Mouse (Mus musculus): ENCODE data around the gene Smpdl3b. TPM values are rescaled to one million over a fixed set of nuclear protein-coding genes. Genes with fewer than 3 reads are reported as not detected.
"Not testable (repeated sequence)": the region's sequence is repeated elsewhere in the genome, so short reads cannot be mapped to it uniquely, and the experiment has no call there.

The Smpdl3b gene
- polyA plus RNA-seq, 1 experiment: 21.4 TPM

DNA sequence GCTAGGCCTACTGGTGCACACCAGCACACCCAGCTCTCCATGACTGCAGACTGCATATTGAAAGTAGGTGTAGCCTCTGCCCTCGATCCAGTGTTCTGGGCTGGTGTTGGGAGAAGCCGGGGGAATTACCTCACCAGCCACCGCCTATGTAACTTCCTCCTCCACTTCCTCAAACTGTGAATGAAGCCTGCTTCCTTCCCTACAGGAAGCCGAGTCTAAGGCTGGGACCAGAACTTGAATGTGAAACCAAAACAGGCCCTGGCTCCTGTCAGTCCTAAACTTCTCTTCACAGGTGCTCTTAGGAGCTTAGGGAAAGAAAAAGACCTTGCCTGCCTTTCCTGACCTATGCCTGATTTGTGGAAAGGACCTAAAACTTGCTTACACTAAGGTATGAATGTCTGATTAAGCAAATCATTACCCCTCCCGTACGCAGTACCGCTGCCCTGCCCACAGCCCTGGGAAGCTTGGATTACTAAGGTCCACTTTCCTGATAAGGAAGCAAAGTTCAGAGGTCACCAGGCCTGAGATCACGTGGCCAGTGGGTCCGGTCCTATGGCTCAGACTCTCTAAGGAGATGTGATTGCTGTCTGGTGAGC, 9.3 kb downstream of the Smpdl3b start:
- no peak for TF ChIP-seq CEBPB (IDR thresholded peaks at IDR 0.05; ENCODE audit: low read depth)
- peaks cover 2% of the 10 kb centered on the region for H3K79me3 ChIP-seq (ENCODE audit: low read depth)
- no peaks in the 10 kb centered on the region for H3K27me3 ChIP-seq (ENCODE audit: control insufficient read depth, insufficient read depth, insufficient read length)
- H3K36me3 ChIP-seq (ENCODE audit: control insufficient read depth, insufficient read depth): peaks cover 6% of the 10 kb centered on the region
- H3K4me3 ChIP-seq (ENCODE audit: insufficient read depth, poor library complexity, severe bottlenecking): no peak overlapping the region
- no peak overlapping the region for H3ac ChIP-seq (ENCODE audit: control insufficient read depth, insufficient read length, low read depth)
- H3K79me2 ChIP-seq (ENCODE audit: control insufficient read depth, insufficient read depth): no peaks in the 10 kb centered on the region

GRCm38 (mm10) chr4:132746911-132747517, 10.0 kb downstream of the Smpdl3b start:
- H3K36me3 ChIP-seq (ENCODE audit: control insufficient read depth, insufficient read depth): peaks cover 6% of the 10 kb centered on the region
- H3K4me3 ChIP-seq (ENCODE audit: insufficient read depth, poor library complexity, severe bottlenecking): no peak overlapping the region
- H3K79me2 ChIP-seq (ENCODE audit: control insufficient read depth, insufficient read depth): no peaks in the 10 kb centered on the region
- no peaks in the 10 kb centered on the region for H3K27me3 ChIP-seq (ENCODE audit: control insufficient read depth, insufficient read depth, insufficient read length)
- peaks cover 2% of the 10 kb centered on the region for H3K79me3 ChIP-seq (ENCODE audit: low read depth)
- TF ChIP-seq MAX (IDR thresholded peaks at IDR 0.05) (no peak), MYOG (IDR thresholded peaks at IDR 0.05; ENCODE audit: control insufficient read depth, extremely low read depth, insufficient read length) (no peak), MYOD1 (IDR thresholded peaks at IDR 0.05; ENCODE audit: control insufficient read depth, insufficient read length, low read depth) (no peak), USF1 (IDR thresholded peaks at IDR 0.05; ENCODE audit: low read depth) (no peak), CEBPB (IDR thresholded peaks at IDR 0.05; ENCODE audit: low read depth) (no peak), FOSL1 (IDR thresholded peaks at IDR 0.05; ENCODE audit: insufficient read depth, low read length, poor library complexity, severe bottlenecking) (no peak), CTCF (IDR thresholded peaks at IDR 0.05; ENCODE audit: control insufficient read depth, insufficient read depth, insufficient read length) (no peak)
- H3ac ChIP-seq (ENCODE audit: control insufficient read depth, insufficient read length, low read depth): no peak overlapping the region

GRCm38 (mm10) chr4:132743992-132744911, 12.8 kb downstream of the Smpdl3b start:
- Histone ChIP-seq H3K79me2 (ENCODE audit: control insufficient read depth, insufficient read depth) (no peaks in the 10 kb centered on the region), H3K36me3 (ENCODE audit: control insufficient read depth, insufficient read depth) (peaks cover 11% of the 10 kb centered on the region), H3K27me3 (ENCODE audit: control insufficient read depth, insufficient read depth, insufficient read length) (no peaks in the 10 kb centered on the region), H3K79me3 (ENCODE audit: low read depth) (no peaks in the 10 kb centered on the region), H3ac (ENCODE audit: control insufficient read depth, insufficient read length, low read depth) (no peak overlapping the region), H3K4me3 (ENCODE audit: insufficient read depth, poor library complexity, severe bottlenecking) (no peak overlapping the region)
- TF ChIP-seq FOSL1 (IDR thresholded peaks at IDR 0.05; ENCODE audit: insufficient read depth, low read length, poor library complexity, severe bottlenecking) (no peak), USF1 (IDR thresholded peaks at IDR 0.05; ENCODE audit: low read depth) (no peak), MYOG (IDR thresholded peaks at IDR 0.05; ENCODE audit: control insufficient read depth, extremely low read depth, insufficient read length) (no peak), MAX (IDR thresholded peaks at IDR 0.05) (no peak), CEBPB (IDR thresholded peaks at IDR 0.05; ENCODE audit: low read depth) (no peak), CTCF (IDR thresholded peaks at IDR 0.05; ENCODE audit: control insufficient read depth, insufficient read depth, insufficient read length) (no peak)

GRCm38 (mm10) chr4:132741491-132741890, 15.6 kb downstream of the Smpdl3b start:
- Histone ChIP-seq H3K79me3 (ENCODE audit: low read depth) (no peaks in the 10 kb centered on the region), H3ac (ENCODE audit: control insufficient read depth, insufficient read length, low read depth) (no peak overlapping the region), H3K27me3 (ENCODE audit: control insufficient read depth, insufficient read depth, insufficient read length) (no peaks in the 10 kb centered on the region), H3K79me2 (ENCODE audit: control insufficient read depth, insufficient read depth) (no peaks in the 10 kb centered on the region), H3K4me3 (ENCODE audit: insufficient read depth, poor library complexity, severe bottlenecking) (no peak overlapping the region), H3K36me3 (ENCODE audit: control insufficient read depth, insufficient read depth) (peaks cover 22% of the 10 kb centered on the region)
- TF ChIP-seq CEBPB (IDR thresholded peaks at IDR 0.05; ENCODE audit: low read depth): no peak
- TF ChIP-seq MYOD1 (IDR thresholded peaks at IDR 0.05; ENCODE audit: control insufficient read depth, insufficient read length, low read depth): no peak
- TF ChIP-seq MYOG (IDR thresholded peaks at IDR 0.05; ENCODE audit: control insufficient read depth, extremely low read depth, insufficient read length): no peak
- TF ChIP-seq USF1 (IDR thresholded peaks at IDR 0.05; ENCODE audit: low read depth): no peak
- TF ChIP-seq CTCF (IDR thresholded peaks at IDR 0.05; ENCODE audit: control insufficient read depth, insufficient read depth, insufficient read length): no peak
- no peak for TF ChIP-seq MAX (IDR thresholded peaks at IDR 0.05)
- TF ChIP-seq FOSL1 (IDR thresholded peaks at IDR 0.05; ENCODE audit: insufficient read depth, low read length, poor library complexity, severe bottlenecking): no peak

DNA sequence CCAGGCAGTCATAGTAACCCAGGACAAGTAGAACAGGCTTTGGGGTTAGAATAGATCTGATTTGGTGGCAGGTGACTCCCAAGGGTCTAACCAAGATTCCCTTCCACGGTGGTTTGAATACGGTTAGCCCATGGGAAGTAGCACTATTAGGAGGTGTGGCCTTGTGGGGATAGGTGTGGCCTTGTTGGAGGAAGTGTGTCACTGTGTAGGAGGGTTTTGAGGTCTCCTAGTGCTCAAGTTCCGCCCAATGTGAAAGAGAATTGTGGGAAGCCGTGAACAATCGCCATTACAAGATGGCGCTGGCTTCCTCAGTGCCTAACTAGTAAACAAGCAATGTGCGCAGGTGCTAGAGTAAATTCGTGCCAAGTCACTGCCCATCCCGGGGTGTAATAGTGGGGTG, 19.9 kb downstream of the Smpdl3b start:
- not testable (repeated sequence) for H3K79me2 ChIP-seq (ENCODE audit: control insufficient read depth, insufficient read depth); H3K27me3 ChIP-seq (ENCODE audit: control insufficient read depth, insufficient read depth, insufficient read length); H3ac ChIP-seq (ENCODE audit: control insufficient read depth, insufficient read length, low read depth); H3K4me3 ChIP-seq (ENCODE audit: insufficient read depth, poor library complexity, severe bottlenecking); H3K79me3 ChIP-seq (ENCODE audit: low read depth)
- peaks cover 23% of the 10 kb centered on the region for H3K36me3 ChIP-seq (ENCODE audit: control insufficient read depth, insufficient read depth)

DNA sequence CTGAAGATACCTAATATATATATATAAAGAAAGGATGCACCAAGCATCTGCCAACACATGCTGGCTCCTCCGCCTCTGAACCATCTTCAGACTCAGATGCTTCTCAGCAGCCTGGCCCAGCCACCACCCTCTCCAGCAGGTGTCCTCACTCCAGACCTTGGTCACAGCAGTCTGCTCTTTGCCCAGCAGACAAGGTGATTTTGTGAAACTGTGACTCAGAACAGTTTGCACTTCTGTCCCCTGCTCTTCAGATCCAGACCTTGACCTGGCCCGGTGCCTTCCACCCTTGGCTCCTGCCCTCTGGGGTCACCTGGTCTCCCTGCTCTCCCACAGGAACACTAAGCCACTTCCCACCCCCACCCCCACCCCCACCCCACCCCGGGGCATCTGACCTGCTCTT, 21.2 kb downstream of the Smpdl3b start:
- no peak overlapping the region for H3K4me3 ChIP-seq (ENCODE audit: insufficient read depth, poor library complexity, severe bottlenecking)
- H3ac ChIP-seq (ENCODE audit: control insufficient read depth, insufficient read length, low read depth): no peak overlapping the region
- H3K27me3 ChIP-seq (ENCODE audit: control insufficient read depth, insufficient read depth, insufficient read length): no peaks in the 10 kb centered on the region
- H3K79me3 ChIP-seq (ENCODE audit: low read depth): no peaks in the 10 kb centered on the region
- peaks cover 23% of the 10 kb centered on the region for H3K36me3 ChIP-seq (ENCODE audit: control insufficient read depth, insufficient read depth)
- TF ChIP-seq FOSL1 (IDR thresholded peaks at IDR 0.05; ENCODE audit: insufficient read depth, low read length, poor library complexity, severe bottlenecking) (no peak), MAX (IDR thresholded peaks at IDR 0.05) (no peak), CEBPB (IDR thresholded peaks at IDR 0.05; ENCODE audit: low read depth) (no peak), MYOG (IDR thresholded peaks at IDR 0.05; ENCODE audit: control insufficient read depth, extremely low read depth, insufficient read length) (no peak)
- no peaks in the 10 kb centered on the region for H3K79me2 ChIP-seq (ENCODE audit: control insufficient read depth, insufficient read depth)
